Mouse (Mus musculus) embryonic fibroblast, embryonic 13.5 days (primary cell): ENCODE data around the gene Pcnt. TPM values are rescaled to one million over a fixed set of nuclear protein-coding genes. Genes with fewer than 3 reads are reported as not detected.

Experiments used
- H3K27ac ChIP-seq: 2 replicates; pipeline ENCODE4 v1.5.1; 2012; ENCODE audit warnings: low read length, control low read depth, inconsistent platforms; ENCODE audit not compliant: insufficient read depth
- H3K4me1 ChIP-seq: 2 replicates; pipeline ENCODE4 v1.6.1; 2011; ENCODE audit warnings: low read length; ENCODE audit not compliant: control insufficient read depth, insufficient read depth
- H3K4me3 ChIP-seq: 2 replicates; pipeline ENCODE4 v1.5.1; 2011; ENCODE audit warnings: mild to moderate bottlenecking, control low read depth, low read length; ENCODE audit not compliant: insufficient read depth
- CTCF ChIP-seq: IDR thresholded peaks from 2 replicates; pipeline ENCODE4 v1.5.1; 2011; ENCODE audit warnings: mild to moderate bottlenecking, control low read depth, low read length, moderate library complexity, borderline replicate concordance; ENCODE audit not compliant: insufficient read depth
- POLR2A ChIP-seq: IDR thresholded peaks from 2 replicates; pipeline ENCODE4 v1.6.1; 2011; ENCODE audit warnings: low read depth, mild to moderate bottlenecking, control low read depth, low read length, moderate library complexity
- polyA plus RNA-seq: library from polyadenylated mRNA; stranded (reverse); fragments of >200 nt; gene quantifications from 2 replicates; pipeline ENCODE4 v1.2.4, GENCODE M21; 2011; ENCODE audit warnings: low read depth; ENCODE audit not compliant: missing spikeins, insufficient read length

Pcnt gene
- polyA plus RNA-seq, 1 experiment = 15.5 TPM

GRCm38 (mm10) chr10:76461255-76461654 lies 18.7 kb upstream of the Pcnt start:
- H3K27ac ChIP-seq = no peak overlapping the region
- no peak overlapping the region for H3K4me3 ChIP-seq
- H3K4me1 ChIP-seq = no peaks in the 10 kb centered on the region
- TF ChIP-seq CTCF (no peak), POLR2A (no peak)

- no peak overlapping the region for H3K27ac ChIP-seq
- H3K4me3 ChIP-seq = no peak overlapping the region
- TF ChIP-seq POLR2A (no peak), CTCF (peak; percentile 67; the same call in 1 of the 2 replicates)
- no peaks in the 10 kb centered on the region for H3K4me1 ChIP-seq
Observed at GRCm38 (mm10) chr10:76455289-76455688, 12.7 kb upstream of the Pcnt start.

- Histone ChIP-seq H3K27ac (no peak within 1 kb of the TSS), H3K4me1 (no peaks in the 10 kb centered on the region), H3K4me3 (no peak within 1 kb of the TSS)
- no peak for TF ChIP-seq CTCF
- no peak for TF ChIP-seq POLR2A
Observed at GRCm38 (mm10) chr10:76448851-76449250, 6.3 kb upstream of the Pcnt start, which contains the start of gene 2610028H24Rik. Gene 2610028H24Rik, plus strand, starts transcription at chr10:76449081.

- TF ChIP-seq CTCF (no peak), POLR2A (no peak)
- Histone ChIP-seq H3K4me3 (no peak overlapping the region), H3K4me1 (no peaks in the 10 kb centered on the region), H3K27ac (no peak overlapping the region)
Observed at GRCm38 (mm10) chr10:76447406-76448229, 5.0 kb upstream of the Pcnt start.

- H3K27ac ChIP-seq = no peak overlapping the region
- H3K4me3 ChIP-seq = no peak overlapping the region
- H3K4me1 ChIP-seq = no peaks in the 10 kb centered on the region
Observed at GRCm38 (mm10) chr10:76445996-76446681, 3.6 kb upstream of the Pcnt start.

GRCm38 (mm10) chr10:76440281-76440680 lies 2.3 kb downstream of the Pcnt start, which contains the start of gene AC141477.1:
Gene AC141477.1, minus strand, starts transcription at chr10:76440444.
- Histone ChIP-seq H3K4me1 (no peaks in the 10 kb centered on the region), H3K27ac (no peak within 1 kb of the TSS), H3K4me3 (no peak within 1 kb of the TSS)
- TF ChIP-seq CTCF (no peak), POLR2A (no peak)

More at GRCm38 (mm10) chr10:76445996-76446681, 3.6 kb upstream of the Pcnt start:
- TF ChIP-seq POLR2A = no peak
- TF ChIP-seq CTCF = no peak

GRCm38 (mm10) chr10:76439107-76439890 lies 3.3 kb downstream of the Pcnt start:
- Histone ChIP-seq H3K4me1 (no peaks in the 10 kb centered on the region), H3K27ac (no peak overlapping the region), H3K4me3 (no peak overlapping the region)
- TF ChIP-seq POLR2A (no peak), CTCF (no peak)

GRCm38 (mm10) chr10:76433925-76434324 lies 8.7 kb downstream of the Pcnt start:
- Histone ChIP-seq H3K27ac (no peak overlapping the region), H3K4me3 (no peak overlapping the region), H3K4me1 (no peaks in the 10 kb centered on the region)
- TF ChIP-seq POLR2A (no peak), CTCF (no peak)

- no peak for TF ChIP-seq CTCF
- TF ChIP-seq POLR2A = no peak
- Histone ChIP-seq H3K4me3 (no peak overlapping the region), H3K27ac (no peak overlapping the region), H3K4me1 (no peaks in the 10 kb centered on the region)
Observed at GRCm38 (mm10) chr10:76425674-76426073, 16.9 kb downstream of the Pcnt start.
